Mouse (Mus musculus) thymus, adult 2 months (tissue): ENCODE measurements around the gene Dguok. TPM values are rescaled to one million over a fixed set of nuclear protein-coding genes. Genes with fewer than 3 reads are reported as not detected.

Experiments
- DNase-seq: peaks from one replicate; pipeline ENCODE4 v3.0.0; 2021
- H3K27ac ChIP-seq: fragments of 200-500 bp; 2 replicates; pipeline ENCODE4 v1.5.1; 2012; ENCODE audit warnings: low read length, control low read depth; ENCODE audit not compliant: control insufficient read depth, insufficient read depth
- H3K27me3 ChIP-seq: fragments of 200-500 bp; 2 replicates; pipeline ENCODE4 v1.6.1; 2012; ENCODE audit warnings: mild to moderate bottlenecking, low read length, moderate library complexity, mixed read lengths; ENCODE audit not compliant: control insufficient read depth, insufficient read depth
- H3K36me3 ChIP-seq: fragments of 200-500 bp; 2 replicates; pipeline ENCODE4 v1.6.1; 2012; ENCODE audit warnings: mild to moderate bottlenecking, low read length, moderate library complexity; ENCODE audit not compliant: control insufficient read depth, insufficient read depth
- H3K4me1 ChIP-seq: fragments of 200-500 bp; replicated peaks from 2 replicates; pipeline ENCODE4 v1.6.1; 2012; ENCODE audit warnings: low read length; ENCODE audit not compliant: control insufficient read depth, insufficient read depth
- H3K4me3 ChIP-seq: fragments of 200-500 bp; 2 replicates; pipeline ENCODE4 v1.5.1; 2012; ENCODE audit warnings: mild to moderate bottlenecking, low read length, control low read depth, moderate library complexity; ENCODE audit not compliant: control insufficient read depth, insufficient read depth
- CTCF ChIP-seq: fragments of 200-500 bp; IDR thresholded peaks from 2 replicates; pipeline ENCODE4 v1.5.1; 2012; ENCODE audit warnings: mild to moderate bottlenecking, control low read depth, low read length, moderate library complexity, borderline replicate concordance; ENCODE audit not compliant: control insufficient read depth, poor library complexity, insufficient read depth; ENCODE audit errors: extremely low read depth
- POLR2A ChIP-seq: fragments of 200-500 bp; IDR thresholded peaks from 2 replicates; pipeline ENCODE4 v1.6.1; 2012; ENCODE audit warnings: mild to moderate bottlenecking, low read length, control low read depth, moderate library complexity; ENCODE audit not compliant: control insufficient read depth, poor library complexity, insufficient read depth; ENCODE audit errors: extremely low read depth
- WGBS: fragments of 180-500 bp; shearing (Covaris S2); methylation state at CpG from one replicate; pipeline ENCODE4 v1.1.7; 2018; 5-methylcytosine and 5-hydroxymethylcytosine counted together
- polyA plus RNA-seq: library from polyadenylated mRNA; depleted of rRNA; stranded (reverse); fragments of >200 nt; gene quantifications from 2 replicates; pipeline ENCODE4 v1.2.3, GENCODE M21; 2012

Dguok gene
- polyA plus RNA-seq, 1 experiment = 65.4 TPM

GRCm38 (mm10) chr6:83449440-83449839 is 57.3 kb downstream of the Dguok start:
- TF ChIP-seq CTCF = no peak
- no peak for TF ChIP-seq POLR2A
- no peak for DNase-seq
- Histone ChIP-seq H3K4me1 (peaks cover 56% of the 10 kb centered on the region), H3K27me3 (no peaks in the 10 kb centered on the region), H3K27ac (peak overlapping the region; percentile 33; the same call in 1 of the 2 replicates), H3K36me3 (no peaks in the 10 kb centered on the region), H3K4me3 (no peak overlapping the region)
- WGBS = 24% methylated on average over 3 of the region's 3 CpGs

DNA sequence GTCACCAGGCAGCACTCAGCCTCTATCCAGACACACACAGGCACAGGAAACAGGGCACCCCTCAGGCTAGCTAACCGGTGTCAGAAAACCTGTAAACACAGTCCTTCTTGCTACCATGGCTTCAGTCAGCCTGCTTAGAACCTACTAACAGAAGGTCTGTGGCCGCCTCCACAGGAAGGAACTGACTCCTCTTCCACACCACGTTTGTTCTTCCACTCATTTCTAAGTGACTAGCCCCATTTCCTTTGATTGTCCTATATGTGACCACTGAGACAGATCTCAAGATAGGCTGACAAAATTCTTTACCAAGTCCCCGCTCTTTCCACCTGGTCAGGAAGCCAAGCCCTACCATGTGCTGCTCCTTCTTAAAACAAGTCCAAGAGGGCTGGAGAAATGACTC is 57.9 kb downstream of the Dguok start:
- DNase-seq = no peak
- no peaks in the 10 kb centered on the region for H3K36me3 ChIP-seq
- no peaks in the 10 kb centered on the region for H3K27me3 ChIP-seq
- TF ChIP-seq POLR2A = no peak
- TF ChIP-seq CTCF = no peak
- peaks cover 51% of the 10 kb centered on the region for H3K4me1 ChIP-seq
- WGBS = 18% methylated on average over 4 of the region's 4 CpGs
- no peak overlapping the region for H3K4me3 ChIP-seq
- H3K27ac ChIP-seq = peak overlapping the region; percentile 33; the same call in 1 of the 2 replicates

- Histone ChIP-seq H3K27me3 (no peaks in the 10 kb centered on the region), H3K4me3 (no peak overlapping the region), H3K27ac (no peak overlapping the region), H3K36me3 (no peaks in the 10 kb centered on the region), H3K4me1 (peaks cover 41% of the 10 kb centered on the region)
- 89% methylated on average over 7 of the region's 7 CpGs for WGBS
- DNase-seq = no peak
- no peak for TF ChIP-seq CTCF
- TF ChIP-seq POLR2A = no peak
Observed at GRCm38 (mm10) chr6:83447031-83447430, 59.7 kb downstream of the Dguok start.

DNA sequence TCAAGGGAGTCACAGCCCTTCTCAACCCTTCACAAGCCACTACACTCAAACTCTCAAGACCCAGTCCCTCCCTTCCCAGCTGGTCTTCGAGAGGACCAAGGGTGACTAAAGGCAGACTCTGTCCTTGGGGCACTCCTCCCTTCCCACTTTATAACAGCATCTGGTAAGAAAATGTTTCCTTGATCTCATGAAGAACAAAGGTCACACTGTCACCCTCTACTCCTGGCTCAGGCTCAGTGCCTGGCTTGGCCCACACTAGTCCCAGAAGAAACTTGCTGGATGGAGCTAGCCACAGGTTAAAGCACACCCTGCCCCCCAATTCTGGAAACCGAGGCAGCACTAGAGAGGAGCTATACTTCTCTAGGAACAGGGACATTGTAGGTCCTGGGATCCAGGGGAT is 61.0 kb downstream of the Dguok start:
- H3K4me3 ChIP-seq = no peak overlapping the region
- no peak overlapping the region for H3K27ac ChIP-seq
- TF ChIP-seq CTCF = no peak
- TF ChIP-seq POLR2A = no peak
- H3K27me3 ChIP-seq = no peaks in the 10 kb centered on the region
- H3K36me3 ChIP-seq = no peaks in the 10 kb centered on the region
- H3K4me1 ChIP-seq = peaks cover 40% of the 10 kb centered on the region
- no peak for DNase-seq
- 97% methylated on average over 2 of the region's 2 CpGs for WGBS

GRCm38 (mm10) chr6:83443441-83444340 is 63.1 kb downstream of the Dguok start:
- H3K4me3 ChIP-seq = no peak overlapping the region
- no peak for DNase-seq
- 81% methylated on average over 13 of the region's 13 CpGs for WGBS
- H3K27me3 ChIP-seq = no peaks in the 10 kb centered on the region
- TF ChIP-seq POLR2A (no peak), CTCF (no peak)
- H3K36me3 ChIP-seq = no peaks in the 10 kb centered on the region
- no peak overlapping the region for H3K27ac ChIP-seq
- peaks cover 42% of the 10 kb centered on the region for H3K4me1 ChIP-seq

DNA sequence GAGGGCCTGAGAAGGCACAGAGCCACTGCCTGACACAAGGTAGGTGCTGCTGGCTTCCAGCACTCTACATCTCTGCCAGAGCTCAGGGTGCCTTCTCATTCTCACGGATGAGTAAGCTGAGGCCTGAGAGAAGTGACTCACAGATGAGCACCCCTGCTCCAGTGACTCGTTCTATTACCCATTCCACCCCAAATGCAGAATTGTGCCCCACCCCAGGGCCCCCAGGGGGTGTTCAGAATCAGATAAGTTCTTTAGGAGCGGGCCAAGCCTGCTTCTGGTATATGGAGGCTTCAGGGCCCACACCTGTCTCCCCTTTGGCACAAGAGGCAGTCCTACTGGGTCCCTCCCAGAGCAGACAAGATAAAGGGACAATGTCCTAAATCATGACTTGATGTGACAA is 64.1 kb downstream of the Dguok start:
- peaks cover 46% of the 10 kb centered on the region for H3K4me1 ChIP-seq
- no peak overlapping the region for H3K4me3 ChIP-seq
- no peak for DNase-seq
- no peak overlapping the region for H3K27ac ChIP-seq
- TF ChIP-seq POLR2A = no peak
- no peak for TF ChIP-seq CTCF
- H3K27me3 ChIP-seq = no peaks in the 10 kb centered on the region
- H3K36me3 ChIP-seq = no peaks in the 10 kb centered on the region
- 91% methylated on average over 3 of the region's 3 CpGs for WGBS
